Mouse (Mus musculus): Measurements from ENCODE around the gene Slc44a2. TPM values are rescaled to one million over a fixed set of nuclear protein-coding genes. Genes with fewer than 3 reads are reported as not detected.

Slc44a2 gene
- polyA plus RNA-seq, 1 experiment, result 67.7 TPM

DNA sequence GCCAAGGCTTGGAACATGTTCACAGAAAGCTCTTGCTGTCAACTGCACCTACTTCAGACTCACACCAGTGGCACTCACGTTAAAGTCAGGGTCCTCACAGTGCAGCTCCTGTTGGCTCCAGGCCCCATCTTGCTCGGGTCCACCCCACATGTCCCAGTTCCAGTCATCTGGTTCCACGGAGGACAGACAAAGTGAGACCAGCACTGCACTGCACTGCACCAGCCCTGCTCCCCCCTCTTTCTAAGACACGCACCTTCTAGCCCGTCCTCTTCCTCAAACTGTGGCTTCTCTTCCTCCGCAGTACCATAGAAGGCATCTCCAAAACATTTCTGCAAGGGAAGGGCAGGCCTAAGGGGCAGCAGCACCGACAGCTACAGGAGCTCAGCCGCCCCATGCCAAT, 44.2 kb upstream of the Slc44a2 start:
- WGBS, result 71% methylated on average over 8 of the region's 8 CpGs
- Histone ChIP-seq H3K27ac (ENCODE audit: insufficient read depth, low read length) (no peak overlapping the region), H3K4me3 (replicated peaks; ENCODE audit: insufficient read depth, low read depth, low read length) (no peak overlapping the region), H3K27me3 (ENCODE audit: control insufficient read depth, insufficient read depth, low read length) (no peaks in the 10 kb centered on the region), H3K4me1 (ENCODE audit: control insufficient read depth, insufficient read depth, low read length) (no peaks in the 10 kb centered on the region)
- DNase-seq, result no peak
- TF ChIP-seq CTCF (IDR thresholded peaks at IDR 0.05; ENCODE audit: borderline replicate concordance, insufficient read depth, low read depth, low read length), result no peak
- no peak for TF ChIP-seq POLR2A (IDR thresholded peaks at IDR 0.05; ENCODE audit: borderline replicate concordance, insufficient read depth, low read length)

DNA sequence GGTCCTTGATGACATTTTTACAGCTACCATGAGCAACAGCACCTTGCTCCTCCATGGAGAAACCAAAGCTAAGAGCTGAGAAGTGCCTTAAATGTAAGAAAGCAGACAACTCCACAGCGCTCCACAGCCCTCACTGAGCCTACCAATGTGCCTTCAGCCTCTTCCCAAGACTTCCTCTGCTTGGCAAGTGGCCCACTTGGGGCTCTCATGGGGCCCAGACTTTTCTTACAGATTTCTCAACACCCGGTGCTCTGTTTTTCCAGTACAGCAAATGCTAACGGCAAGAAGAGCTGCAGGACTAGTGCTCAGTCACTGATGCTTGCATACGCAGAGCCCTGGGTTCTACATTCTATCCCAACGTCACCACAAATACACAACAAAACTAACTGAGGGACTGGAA, 42.7 kb upstream of the Slc44a2 start:
- H3K4me1 ChIP-seq (ENCODE audit: control insufficient read depth, insufficient read depth, low read length), result no peaks in the 10 kb centered on the region
- H3K27me3 ChIP-seq (ENCODE audit: control insufficient read depth, insufficient read depth, low read length), result no peaks in the 10 kb centered on the region
- H3K27ac ChIP-seq (ENCODE audit: insufficient read depth, low read length), result no peak overlapping the region
- H3K4me3 ChIP-seq (replicated peaks; ENCODE audit: insufficient read depth, low read depth, low read length), result no peak overlapping the region
- no peak for TF ChIP-seq POLR2A (IDR thresholded peaks at IDR 0.05; ENCODE audit: borderline replicate concordance, insufficient read depth, low read length)
- no peak for TF ChIP-seq CTCF (IDR thresholded peaks at IDR 0.05; ENCODE audit: borderline replicate concordance, insufficient read depth, low read depth, low read length)
- 88% methylated on average over 5 of the region's 5 CpGs for WGBS
- DNase-seq, result peak in 1 of 2 experiments; percentile 16

DNA sequence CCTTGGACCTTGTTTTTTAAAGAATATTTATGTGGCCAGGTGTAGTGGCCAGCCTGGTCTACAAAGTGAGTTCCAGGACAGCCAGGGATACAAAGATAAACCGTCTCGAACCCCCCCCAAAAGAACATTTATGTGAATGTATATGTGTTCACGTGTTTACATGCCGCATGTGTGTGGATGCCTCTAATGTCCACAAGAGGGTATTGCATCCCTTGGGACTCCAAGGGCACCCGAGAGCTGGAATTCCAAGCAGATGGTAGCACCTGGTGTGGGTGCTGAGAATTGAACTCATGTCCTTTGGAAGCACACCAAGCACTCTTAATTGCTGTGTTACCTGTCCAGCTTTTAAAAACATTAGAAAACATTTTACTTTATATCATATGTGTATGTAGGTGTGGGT, 36.9 kb upstream of the Slc44a2 start:
- no peaks in the 10 kb centered on the region for H3K27me3 ChIP-seq (ENCODE audit: control insufficient read depth, insufficient read depth, low read length)
- DNase-seq, result no peak
- WGBS, result 86% methylated on average over 5 of the region's 5 CpGs
- TF ChIP-seq CTCF (IDR thresholded peaks at IDR 0.05; ENCODE audit: borderline replicate concordance, insufficient read depth, low read depth, low read length) (no peak), POLR2A (IDR thresholded peaks at IDR 0.05; ENCODE audit: borderline replicate concordance, insufficient read depth, low read length) (no peak)
- peaks cover 9% of the 10 kb centered on the region for H3K4me1 ChIP-seq (ENCODE audit: control insufficient read depth, insufficient read depth, low read length)
- H3K4me3 ChIP-seq (replicated peaks; ENCODE audit: insufficient read depth, low read depth, low read length), result no peak overlapping the region
- no peak overlapping the region for H3K27ac ChIP-seq (ENCODE audit: insufficient read depth, low read length)

DNA sequence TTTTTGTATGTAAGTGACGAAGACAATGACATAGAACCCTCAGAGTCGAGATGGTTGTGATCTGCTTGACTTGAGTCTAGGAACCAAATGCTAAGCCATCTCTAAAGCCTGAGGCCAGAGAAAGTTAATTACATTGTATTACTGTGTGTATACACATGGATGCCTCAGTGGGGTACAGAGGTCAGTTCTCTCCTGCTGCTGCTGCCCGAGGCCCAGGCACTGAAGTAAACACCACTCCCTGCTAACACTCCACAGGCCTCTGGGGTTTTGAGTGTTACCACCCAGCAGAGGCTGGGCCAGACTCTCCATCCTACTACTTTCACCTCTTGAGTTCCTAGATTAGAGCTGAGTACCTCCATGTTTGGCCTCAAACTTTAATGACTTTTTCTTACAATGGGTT, 36.5 kb upstream of the Slc44a2 start:
- 88% methylated on average over 3 of the region's 3 CpGs for WGBS
- Histone ChIP-seq H3K27me3 (ENCODE audit: control insufficient read depth, insufficient read depth, low read length) (no peaks in the 10 kb centered on the region), H3K4me3 (replicated peaks; ENCODE audit: insufficient read depth, low read depth, low read length) (no peak overlapping the region), H3K4me1 (ENCODE audit: control insufficient read depth, insufficient read depth, low read length) (peaks cover 12% of the 10 kb centered on the region), H3K27ac (ENCODE audit: insufficient read depth, low read length) (no peak overlapping the region)
- no peak for TF ChIP-seq POLR2A (IDR thresholded peaks at IDR 0.05; ENCODE audit: borderline replicate concordance, insufficient read depth, low read length)
- no peak for TF ChIP-seq CTCF (IDR thresholded peaks at IDR 0.05; ENCODE audit: borderline replicate concordance, insufficient read depth, low read depth, low read length)
- no peak for DNase-seq

DNA sequence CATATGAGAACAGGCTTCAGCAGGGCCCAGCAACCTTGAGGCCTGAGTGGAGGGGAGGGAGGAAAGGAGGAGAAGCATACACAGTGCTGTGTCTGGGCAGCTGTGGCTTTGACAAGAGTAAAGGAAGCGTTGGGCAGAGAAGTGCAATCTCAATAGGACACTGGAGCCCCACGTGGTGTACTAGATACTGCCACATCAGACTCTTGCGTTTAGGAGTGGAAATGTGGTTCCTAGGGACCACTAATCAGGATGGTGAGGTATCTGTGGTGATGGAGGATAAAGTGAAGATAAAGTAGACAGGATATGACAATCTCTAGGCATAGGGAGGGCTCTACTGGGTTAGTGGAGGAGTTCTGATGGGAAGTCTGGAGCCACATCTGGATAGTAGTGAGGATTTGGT, 33.7 kb upstream of the Slc44a2 start:
- DNase-seq, result no peak
- Histone ChIP-seq H3K27me3 (ENCODE audit: control insufficient read depth, insufficient read depth, low read length) (no peaks in the 10 kb centered on the region), H3K27ac (ENCODE audit: insufficient read depth, low read length) (no peak overlapping the region; the same call in 1 of the 2 replicates), H3K4me1 (ENCODE audit: control insufficient read depth, insufficient read depth, low read length) (peaks cover 14% of the 10 kb centered on the region), H3K4me3 (replicated peaks; ENCODE audit: insufficient read depth, low read depth, low read length) (peak overlapping the region; percentile 23)
- WGBS, result 51% methylated on average over 3 of the region's 3 CpGs
- no peak for TF ChIP-seq POLR2A (IDR thresholded peaks at IDR 0.05; ENCODE audit: borderline replicate concordance, insufficient read depth, low read length)

DNA sequence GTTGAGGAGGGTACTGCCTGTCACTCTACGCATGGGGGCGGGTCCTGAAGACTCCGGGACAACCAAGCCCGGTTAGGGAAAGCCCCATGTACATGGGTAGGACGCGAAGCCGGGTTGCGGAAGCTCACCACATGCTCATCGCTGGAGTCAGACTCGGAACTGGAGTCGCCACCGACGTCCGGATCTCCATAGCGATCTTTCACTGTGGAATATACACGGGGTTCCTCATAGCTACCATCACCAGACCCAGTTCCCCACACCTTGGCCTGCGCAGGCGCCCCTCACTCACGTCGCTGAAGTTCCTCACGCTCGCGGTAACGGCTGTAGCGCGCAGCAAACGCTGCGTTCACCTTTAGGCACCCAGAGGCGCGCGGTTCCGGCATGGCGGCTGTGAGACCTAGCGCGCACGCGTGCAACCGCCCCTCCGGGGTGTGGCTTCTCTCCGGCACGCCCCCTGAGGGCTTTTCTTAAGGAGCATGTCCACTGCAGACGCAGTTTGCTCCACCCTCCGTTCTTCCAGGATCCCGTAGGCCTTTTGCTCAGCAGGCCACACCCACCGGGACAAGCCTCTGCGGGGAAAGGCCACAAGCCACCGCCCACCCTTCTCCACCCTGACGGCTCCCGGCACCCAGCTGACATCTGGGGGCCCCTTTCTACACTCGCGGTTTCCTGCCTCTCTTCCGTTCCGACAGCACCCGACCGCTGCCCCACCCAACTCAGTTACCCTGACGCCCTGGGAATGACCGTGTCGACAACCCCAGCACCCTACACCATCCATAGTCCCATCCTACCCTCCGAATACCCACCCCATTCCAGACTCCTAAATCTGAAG, 32.7 kb upstream of the Slc44a2 start, which contains the start of gene Kri1:
Kri1 (minus strand) TSS at position 399 of the 832 bp plus-strand sequence.
- H3K4me3 ChIP-seq (replicated peaks; ENCODE audit: insufficient read depth, low read depth, low read length), result peak within 1 kb of the TSS; percentile 99
- peak; percentile 97 for DNase-seq
- H3K27me3 ChIP-seq (ENCODE audit: control insufficient read depth, insufficient read depth, low read length), result no peaks in the 10 kb centered on the region
- peaks cover 14% of the 10 kb centered on the region for H3K4me1 ChIP-seq (ENCODE audit: control insufficient read depth, insufficient read depth, low read length)
- H3K27ac ChIP-seq (ENCODE audit: insufficient read depth, low read length), result peak within 1 kb of the TSS; percentile 64
- WGBS, result under 1% methylated on average over 59 of the region's 59 CpGs
- TF ChIP-seq CTCF (IDR thresholded peaks at IDR 0.05; ENCODE audit: borderline replicate concordance, insufficient read depth, low read depth, low read length), result no peak
- TF ChIP-seq POLR2A (IDR thresholded peaks at IDR 0.05; ENCODE audit: borderline replicate concordance, insufficient read depth, low read length), result peak; percentile 96

DNA sequence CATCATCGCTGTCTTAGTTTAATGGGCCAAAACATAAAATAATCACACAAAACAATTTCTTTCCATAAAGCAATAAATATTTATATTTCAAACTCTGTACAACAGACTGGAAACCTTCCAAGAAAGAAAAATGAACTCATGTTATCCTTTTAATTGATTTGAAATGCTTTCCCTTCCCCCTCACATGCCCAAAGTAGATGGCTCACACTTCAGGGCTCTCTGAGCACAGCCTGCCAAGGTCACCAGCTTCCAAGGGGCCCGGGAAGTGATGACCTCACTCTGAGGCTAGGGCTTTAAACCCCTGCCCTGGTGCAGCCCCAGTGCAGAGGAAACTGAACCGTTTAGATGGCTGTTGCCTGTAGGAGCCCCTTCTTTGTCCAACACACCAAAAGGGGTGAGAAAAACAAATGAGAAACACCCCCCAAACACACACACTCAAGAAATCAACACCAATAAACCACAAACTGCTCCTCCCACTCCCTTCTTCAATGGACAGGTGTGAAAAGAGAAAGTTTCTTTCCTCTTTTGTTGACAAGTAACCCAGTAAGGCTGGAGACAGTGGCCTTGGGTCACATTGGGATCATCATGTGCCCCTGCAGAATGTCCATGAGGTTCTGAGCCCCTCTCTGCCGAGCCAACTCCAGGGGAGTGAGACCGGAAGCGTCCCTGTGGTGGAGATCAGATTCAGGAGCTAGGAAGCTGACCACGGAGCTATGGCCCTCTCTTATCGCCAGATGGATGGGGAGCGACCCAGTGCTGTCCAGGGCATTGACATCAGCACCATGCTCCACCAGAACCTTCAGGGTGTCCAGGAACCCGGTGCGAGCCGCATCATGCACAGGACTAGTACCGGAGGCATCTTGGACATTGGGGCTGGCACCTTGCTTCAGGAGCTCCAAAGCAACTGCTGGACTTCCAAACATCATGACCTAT, 31.8 kb upstream of the Slc44a2 start:
- H3K4me1 ChIP-seq (ENCODE audit: control insufficient read depth, insufficient read depth, low read length), result peaks cover 14% of the 10 kb centered on the region
- WGBS, result 69% methylated on average over 13 of the region's 13 CpGs
- no peaks in the 10 kb centered on the region for H3K27me3 ChIP-seq (ENCODE audit: control insufficient read depth, insufficient read depth, low read length)
- peak overlapping the region; percentile 65 for H3K4me3 ChIP-seq (replicated peaks; ENCODE audit: insufficient read depth, low read depth, low read length)
- DNase-seq, result no peak
- TF ChIP-seq POLR2A (IDR thresholded peaks at IDR 0.05; ENCODE audit: borderline replicate concordance, insufficient read depth, low read length) (no peak), CTCF (IDR thresholded peaks at IDR 0.05; ENCODE audit: borderline replicate concordance, insufficient read depth, low read depth, low read length) (no peak)
- H3K27ac ChIP-seq (ENCODE audit: insufficient read depth, low read length), result peak overlapping the region; percentile 64; the same call in 1 of the 2 replicates

Data from cerebellum, adult 2 months (tissue).